Mouse (Mus musculus) frontal cortex, postnatal 25 days (tissue): Measurements from ENCODE around the gene Cdh11.
"Not testable (repeated sequence)": the region's sequence is repeated elsewhere in the genome, so short reads cannot be mapped to it uniquely, and the experiment has no call there.

ENCODE experiments used
- DNase-seq, 2 experiments: peaks; one replicate each; pipeline ENCODE4 v3.0.0; 2022; ENCODE audit warnings: low spot score in 2 of 2

Gene Cdh11

DNA sequence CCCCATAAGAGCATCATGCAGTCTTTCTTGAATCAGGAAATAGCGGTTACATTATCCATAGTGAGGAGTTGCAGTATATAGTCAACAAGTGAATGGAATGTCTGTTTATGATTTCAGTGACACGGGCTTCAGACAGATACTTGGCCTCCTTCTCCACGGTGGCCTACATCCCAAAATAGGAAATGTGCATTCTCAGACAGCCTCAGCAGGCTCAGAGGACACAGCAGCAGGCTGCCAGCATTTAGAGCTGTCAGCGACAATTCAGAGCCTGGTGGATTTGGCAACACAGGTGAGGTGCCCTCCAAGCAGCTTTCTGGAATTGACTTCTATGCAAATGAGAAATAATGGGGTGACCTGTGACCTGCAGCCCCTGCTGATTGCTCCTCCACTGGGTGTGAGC lies 69.5 kb downstream of the Cdh11 start:
- no peak for DNase-seq

DNA sequence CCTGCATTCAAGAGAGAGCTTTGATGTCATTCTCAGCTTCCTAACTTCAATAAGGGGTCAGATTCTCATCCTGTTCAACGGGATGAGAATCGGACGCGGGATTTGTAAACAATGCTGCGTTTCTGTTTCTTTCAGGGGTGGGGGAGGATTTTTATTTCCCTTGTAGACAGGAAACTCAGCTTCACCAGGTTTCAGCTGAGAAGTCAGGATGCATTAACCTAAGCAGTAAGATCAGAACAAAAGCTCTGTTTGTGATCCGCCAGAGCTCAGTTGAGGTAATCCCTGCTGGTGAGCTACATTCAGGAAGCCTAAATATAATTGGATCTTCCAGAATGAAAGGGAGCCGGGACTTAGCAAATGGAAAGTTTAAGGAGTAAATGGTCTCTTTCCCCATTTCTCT lies 78.1 kb downstream of the Cdh11 start:
- no peak for DNase-seq

DNA sequence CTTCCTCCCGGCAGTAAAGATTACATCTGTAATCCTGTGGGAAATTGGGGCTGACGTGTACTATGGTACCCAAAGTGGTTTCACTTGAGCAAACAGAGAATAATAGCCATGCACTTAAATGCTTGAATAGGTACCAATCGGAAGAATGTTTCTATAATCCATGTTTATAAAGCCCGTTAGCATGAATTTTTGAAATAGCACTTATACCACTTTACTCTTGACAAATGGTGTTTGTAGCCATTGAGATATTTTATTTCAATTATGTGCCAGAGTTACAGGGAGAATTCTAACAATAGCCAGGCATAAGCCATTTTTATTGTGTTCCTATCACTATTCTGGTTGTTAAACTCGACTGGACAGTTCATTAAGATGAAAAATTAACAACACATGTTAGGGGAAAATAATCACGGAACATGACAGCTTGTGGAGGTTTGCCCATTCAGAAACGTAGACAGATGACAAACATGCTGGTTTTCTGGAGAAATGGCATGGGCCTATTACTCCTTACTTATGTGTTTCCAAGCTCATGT lies 80.0 kb downstream of the Cdh11 start:
- DNase-seq, result no peak

DNA sequence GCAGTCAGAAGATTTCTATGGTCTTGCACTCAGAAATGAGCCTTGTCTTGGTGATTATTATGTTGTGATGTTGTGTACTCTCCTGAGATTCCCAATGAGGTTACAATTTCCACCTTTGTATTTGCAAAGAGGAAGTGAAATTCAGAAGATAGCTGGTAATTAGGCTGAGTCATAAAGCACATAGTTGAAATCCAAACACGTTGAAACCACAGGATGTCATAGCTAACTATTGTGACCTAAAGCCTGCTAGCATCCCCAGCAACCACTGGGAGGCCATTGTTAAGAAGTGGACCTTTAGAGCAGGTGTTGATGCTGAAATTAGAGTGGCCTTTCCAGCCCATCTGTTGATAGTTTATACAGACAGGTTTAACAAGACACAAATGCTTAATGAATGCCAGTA lies 85.2 kb downstream of the Cdh11 start:
- no peak for DNase-seq

DNA sequence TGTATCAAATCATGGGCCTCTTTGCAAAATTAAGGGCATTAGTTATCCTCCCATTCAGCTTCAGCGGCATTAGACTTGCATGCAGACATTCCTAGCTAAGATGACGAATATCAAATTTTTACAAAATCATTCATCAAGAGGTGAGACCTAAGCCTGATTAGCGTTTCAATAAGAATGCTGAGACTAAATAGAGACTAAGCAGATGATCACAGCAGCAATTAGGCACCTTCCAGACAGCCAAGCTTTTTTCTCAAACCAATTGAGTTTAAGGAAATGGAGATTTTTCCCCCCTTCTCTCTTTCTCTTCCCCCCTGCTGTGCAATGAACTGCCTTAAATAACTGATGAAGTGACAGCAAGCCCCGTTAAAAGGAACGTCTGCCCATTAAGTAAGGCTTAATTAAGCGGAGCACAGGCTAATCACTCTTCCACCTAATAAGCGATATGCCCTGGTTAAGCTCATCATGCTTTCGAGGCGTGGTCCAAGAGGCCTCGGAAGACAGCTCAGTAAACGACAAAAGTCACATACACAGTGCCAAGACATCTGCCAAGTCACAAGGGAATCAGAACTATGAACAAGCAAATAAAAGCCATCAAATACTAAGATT lies 87.1 kb downstream of the Cdh11 start:
- no peak for DNase-seq

DNA sequence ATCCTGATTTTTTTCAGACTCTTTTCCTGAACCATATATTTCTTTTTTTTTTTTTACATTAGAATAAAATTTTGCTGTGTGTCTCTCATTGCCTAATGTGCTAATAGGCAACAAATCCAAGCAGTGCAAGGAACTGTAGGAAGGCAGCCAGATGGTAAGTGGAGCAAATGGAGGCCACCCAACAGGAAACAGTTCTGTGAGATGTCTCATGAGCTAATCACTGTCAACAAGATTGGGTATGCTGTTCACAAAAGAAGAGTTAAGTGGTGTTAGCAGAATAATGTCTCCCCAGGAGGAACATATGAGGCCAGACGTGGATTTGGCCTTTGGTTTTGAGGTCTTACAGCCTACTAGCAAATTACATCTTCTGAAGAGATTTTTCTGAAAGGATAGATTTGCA lies 92.0 kb downstream of the Cdh11 start:
- DNase-seq, result no peak

DNA sequence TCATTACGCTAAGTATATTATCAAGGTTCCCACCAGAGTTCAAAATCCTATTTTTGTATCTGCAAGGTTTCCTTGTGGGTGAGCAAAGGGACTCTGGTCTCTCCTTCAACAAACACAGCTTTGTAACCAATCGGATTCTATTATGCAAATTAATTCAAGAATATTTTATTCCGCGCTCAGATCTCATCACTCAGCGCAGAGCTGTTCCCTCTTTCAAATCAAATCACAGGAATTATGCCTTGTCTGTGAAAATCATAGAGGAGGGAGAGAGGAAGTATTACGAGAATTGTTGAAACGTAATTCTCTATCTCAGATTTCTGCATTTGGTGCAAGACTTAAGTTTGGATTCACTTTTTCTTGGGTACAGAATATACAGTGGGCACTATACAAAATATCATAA lies 100.0 kb downstream of the Cdh11 start:
- not testable (repeated sequence) for DNase-seq

DNA sequence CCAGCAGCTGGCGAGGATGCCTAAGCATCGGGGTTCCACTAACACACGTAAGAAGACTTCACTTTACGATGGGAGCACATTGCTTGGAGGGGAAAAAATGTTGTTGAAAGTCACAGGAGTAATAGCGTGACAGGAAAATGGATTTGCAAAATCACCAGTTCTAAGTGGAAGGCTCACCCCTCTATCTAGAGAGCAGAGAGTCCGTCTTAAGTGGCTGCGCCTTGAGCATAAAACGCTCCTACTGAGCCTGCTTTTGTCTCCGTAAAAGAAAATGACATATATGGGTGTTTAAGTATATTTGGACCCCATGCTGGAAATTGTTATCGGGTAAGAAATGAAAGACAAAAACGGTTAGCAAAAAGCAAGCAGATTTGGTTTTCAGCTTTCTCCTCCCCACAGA lies 100.4 kb downstream of the Cdh11 start:
- no peak for DNase-seq

DNA sequence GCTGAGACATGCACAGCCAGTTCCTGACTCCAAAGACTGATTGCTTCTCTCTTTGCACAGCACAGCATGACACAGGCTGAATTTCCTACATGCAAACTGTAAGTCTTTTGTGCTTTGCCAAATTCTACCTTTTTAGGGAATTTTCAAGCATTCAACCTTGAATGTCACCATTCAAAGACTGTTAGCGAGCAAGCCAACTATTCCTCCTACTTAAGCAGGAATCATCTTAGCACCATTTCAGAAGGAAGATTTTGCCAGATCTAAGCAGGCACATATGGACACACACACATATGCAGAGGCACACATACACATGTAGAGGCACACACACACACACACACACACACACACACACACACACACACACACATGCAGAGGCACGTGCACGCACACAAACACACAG lies 108.3 kb downstream of the Cdh11 start:
- no peak for DNase-seq

DNA sequence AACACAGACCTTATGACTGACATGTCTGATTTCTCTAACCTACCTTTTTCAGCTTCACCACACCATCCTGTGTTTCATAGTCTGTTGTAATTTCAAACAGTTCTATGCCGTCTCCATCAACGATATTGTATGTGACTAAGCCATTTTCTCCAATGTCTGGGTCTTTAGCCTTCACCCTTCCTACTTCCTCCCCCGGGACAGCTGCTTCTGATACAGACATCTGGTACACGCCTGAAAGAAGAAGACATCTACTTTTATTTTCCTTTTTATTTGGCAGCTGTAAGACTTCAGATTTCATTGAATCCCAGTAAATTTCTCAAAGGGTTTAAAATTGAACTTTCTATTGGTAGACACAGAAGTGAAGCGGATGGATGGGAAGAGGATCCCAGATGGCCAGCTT lies 120.9 kb downstream of the Cdh11 start:
- not testable (repeated sequence) for DNase-seq

DNA sequence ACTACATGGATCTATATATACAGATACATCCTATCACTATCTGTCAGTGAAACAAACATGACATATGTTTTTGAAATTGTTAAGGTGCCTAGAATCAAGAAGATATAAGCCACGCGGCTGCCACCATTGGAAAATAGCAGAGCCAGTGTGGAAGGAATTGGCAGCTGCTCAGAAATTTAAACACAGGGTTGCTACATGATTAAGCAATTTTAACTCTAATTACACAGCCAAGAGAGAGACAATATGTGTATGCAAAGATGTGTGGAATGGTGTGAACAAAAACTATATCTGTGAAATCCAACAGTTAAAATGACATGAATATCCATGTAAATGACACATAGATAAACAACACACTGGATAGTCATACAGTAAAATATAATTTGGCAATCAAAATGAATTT lies 128.9 kb downstream of the Cdh11 start:
- no peak for DNase-seq

DNA sequence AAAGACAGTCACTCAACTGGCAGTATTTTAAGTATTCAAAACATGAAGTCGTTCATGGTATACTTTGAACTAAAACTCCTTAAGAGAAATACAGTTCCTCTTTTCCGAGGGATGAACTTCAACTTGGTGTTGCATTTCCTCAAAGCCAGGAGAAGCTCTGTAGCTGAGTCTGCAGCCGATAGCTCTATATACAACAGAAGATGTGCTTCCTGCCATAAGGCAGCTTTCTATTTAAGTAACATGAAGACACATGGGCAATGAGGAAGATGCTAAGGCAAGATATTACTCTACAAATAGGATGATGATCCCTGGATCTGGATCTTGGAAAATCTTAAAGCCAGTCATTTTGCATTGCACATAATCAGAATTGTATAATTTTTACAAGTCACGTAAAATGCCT lies 133.5 kb downstream of the Cdh11 start:
- DNase-seq, result no peak

DNA sequence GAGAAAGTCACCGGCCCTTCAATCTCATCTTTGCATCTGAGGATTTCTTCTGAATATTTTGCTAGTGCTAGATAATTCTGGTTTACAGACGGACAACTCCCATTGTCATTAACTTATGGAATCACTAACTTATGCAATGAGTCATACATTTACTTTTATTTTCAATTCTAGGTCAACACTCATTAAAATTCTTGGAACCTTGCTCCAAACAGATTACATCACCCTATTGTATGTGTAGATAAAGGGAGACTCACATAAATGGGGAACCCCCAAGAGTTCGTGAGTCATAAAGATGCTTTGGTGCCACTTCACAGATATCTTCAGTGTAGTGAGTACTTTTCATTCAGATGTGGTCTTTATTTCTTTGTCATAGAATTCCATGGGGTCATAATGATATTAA lies 158.3 kb downstream of the Cdh11 start:
- DNase-seq, result no peak

DNA sequence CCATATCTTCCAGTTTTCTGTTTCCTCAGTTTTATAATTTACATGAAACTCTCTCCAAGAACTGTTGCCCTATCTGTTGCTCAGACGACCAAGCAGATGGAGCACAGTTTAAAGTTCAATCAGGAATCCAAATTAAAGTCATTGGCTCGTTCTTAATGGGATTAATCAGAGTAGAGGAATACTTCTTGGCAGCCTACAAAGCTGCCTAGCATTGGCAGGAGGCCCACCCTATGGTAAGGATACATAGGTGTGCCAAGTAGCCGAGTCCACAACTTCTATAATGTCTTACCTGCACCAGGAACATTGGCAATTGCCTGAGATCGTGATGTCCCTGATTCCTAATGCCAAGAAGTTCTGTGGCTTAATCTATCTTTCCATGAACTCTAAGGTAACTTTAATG lies 173.3 kb downstream of the Cdh11 start:
- DNase-seq, result no peak

DNA sequence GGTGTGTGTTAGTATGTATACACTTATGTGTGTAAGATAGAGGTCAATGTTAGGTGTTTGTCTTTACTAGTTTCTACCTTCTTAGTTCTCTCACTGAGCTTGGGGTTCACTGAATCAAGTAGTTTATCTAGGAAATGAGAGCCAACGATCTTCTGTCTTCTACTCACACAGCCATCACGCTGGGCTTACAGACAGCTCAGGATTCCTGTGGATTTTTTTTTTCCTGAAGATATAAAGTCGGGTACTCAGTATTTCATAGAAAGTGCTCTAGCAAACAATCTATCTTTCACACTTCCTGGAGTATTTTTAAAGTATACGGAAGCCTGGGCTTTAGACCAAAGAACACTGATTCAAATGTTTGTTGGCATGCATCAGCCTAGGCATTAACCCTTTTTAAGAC lies 184.1 kb downstream of the Cdh11 start:
- DNase-seq, result no peak

DNA sequence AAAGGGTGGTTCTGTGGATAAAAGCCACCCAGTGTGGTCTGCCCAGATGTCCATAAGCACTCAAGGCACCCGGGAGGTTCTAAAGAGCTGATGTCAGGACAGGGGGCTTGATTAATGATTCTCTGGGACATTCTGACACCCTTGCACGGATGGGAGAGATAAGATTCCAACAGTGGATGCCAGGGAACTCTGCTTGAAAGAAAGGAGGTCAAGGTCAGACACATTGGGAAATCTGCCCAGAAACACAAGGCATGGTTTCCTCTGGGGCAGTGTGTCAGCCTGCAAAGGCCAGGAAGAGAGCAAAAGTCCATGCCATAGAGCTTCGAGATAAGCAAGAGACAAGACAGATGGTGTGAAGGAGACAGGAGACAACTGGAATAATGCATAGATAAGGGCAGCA lies 188.9 kb downstream of the Cdh11 start:
- DNase-seq, result no peak

DNA sequence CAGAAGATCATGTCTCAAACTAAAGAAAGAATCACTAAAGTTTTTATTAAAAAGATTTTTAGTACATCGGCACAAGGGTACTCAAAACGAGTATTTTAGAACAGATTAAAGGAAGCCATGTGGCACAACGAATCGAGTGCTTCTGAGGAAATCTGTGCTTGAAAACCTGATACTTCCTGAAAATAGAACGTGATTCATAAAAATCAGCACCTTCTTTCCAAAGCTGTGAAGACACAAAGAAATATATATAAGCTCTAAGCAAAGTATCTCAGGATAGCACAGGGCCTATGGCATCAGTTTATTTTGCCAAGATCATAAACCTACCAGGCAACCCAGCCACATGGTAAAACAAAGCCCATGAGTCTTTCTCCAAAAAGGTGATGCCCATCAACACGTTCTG lies 191.5 kb downstream of the Cdh11 start:
- no peak for DNase-seq
